Comparison of ENCODE assay signal across 21 mouse cellular contexts in the genomic region with DNA sequence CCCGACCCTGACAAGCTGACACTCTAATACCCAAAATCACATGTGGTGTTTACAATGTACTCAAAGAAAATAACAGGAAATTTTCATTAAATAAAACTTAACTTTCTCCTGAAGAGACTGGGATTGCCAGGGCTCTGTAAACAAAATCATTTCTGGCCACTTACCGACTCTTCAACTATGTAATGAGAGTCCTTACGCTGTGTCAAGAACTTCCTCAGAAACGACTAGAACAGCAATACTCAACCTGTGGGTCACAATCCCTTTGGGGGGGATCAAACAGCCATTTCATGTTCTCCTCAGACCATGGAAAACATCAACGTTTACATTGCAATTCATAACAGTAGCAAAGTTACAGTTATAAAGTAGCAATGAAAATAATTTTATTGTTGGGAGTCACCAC. TPM values are rescaled to one million over a fixed set of nuclear protein-coding genes. Genes with fewer than 3 reads are reported as not detected.
DNase-seq lines count a peak whose midpoint lies in the region; ATAC-seq and TF ChIP-seq lines count a peak whose summit lies in the region.
"Had no signal": no experiment of that assay in that cellular context is flagged by ENCODE, and none has a peak within 500 bp of the region (broad histone marks: within the 10 kb centered on the region; RNA-seq: fewer than 3 reads in every experiment).

No protein-coding gene starts in this region.

- DNase-seq in lung, postnatal 0 days (ENCODE audit: low spot score) = peak; percentile 56
- no peak for DNase-seq in lung, postnatal 10 days
- DNase-seq in lung, postnatal 25 days (ENCODE audit: low spot score) = peak; percentile 12
- DNase-seq in lung, postnatal 14 days = no peak
- peak; percentile 30 for DNase-seq in lung, postnatal 36 days
- DNase-seq in lung, adult 2 months = no peak
- DNase-seq: adrenal gland, adult 2 months; adrenal gland, adult 8-10 months; adrenal gland, postnatal 10 days; adrenal gland, postnatal 14 days; adrenal gland, postnatal 25 days; adrenal gland, postnatal 36 days; B cell, adult 2 months; cerebellum, adult 11 months; cerebellum, adult 11-12 months; cerebellum, adult 18-20 months had no signal

- no peak for TF ChIP-seq CTCF in lung, postnatal 0 days (IDR thresholded peaks at IDR 0.05)
- no peak for TF ChIP-seq CTCF in lung, adult 2 months (IDR thresholded peaks at IDR 0.05; ENCODE audit: insufficient read depth, low read length)

- H3K27ac ChIP-seq in lung, postnatal 0 days (ENCODE audit: low read length) = no peak overlapping the region

- no peaks in the 10 kb centered on the region for H3K4me1 ChIP-seq in lung, postnatal 0 days (ENCODE audit: insufficient read depth, low read depth, low read length)
- H3K4me1 ChIP-seq in lung, adult 2 months (ENCODE audit: control insufficient read depth, insufficient read depth, low read length) = no peaks in the 10 kb centered on the region

- no peaks in the 10 kb centered on the region for H3K9me3 ChIP-seq in lung, postnatal 0 days (ENCODE audit: low read length)
- H3K9me3 ChIP-seq: G1E had no signal

- TF ChIP-seq POLR2A in lung, adult 2 months (IDR thresholded peaks at IDR 0.05; ENCODE audit: borderline replicate concordance, extremely low read depth, low read depth, low read length) = no peak

- no peak for TF ChIP-seq EP300 in lung, postnatal 0 days (IDR thresholded peaks at IDR 0.05)

- no peaks in the 10 kb centered on the region for H3K36me3 ChIP-seq in lung, postnatal 0 days (ENCODE audit: insufficient read depth, low read length)

- no peak overlapping the region for H3K4me2 ChIP-seq in lung, postnatal 0 days (replicated peaks; ENCODE audit: low read depth, low read length)

- WGBS in lung, postnatal 0 days = 53% methylated on average over 5 of the region's 5 CpGs
- 60% methylated on average over 5 of the region's 5 CpGs for WGBS in lung, adult 2 months

- ATAC-seq in lung, postnatal 0 days = peak; percentile 66
- ATAC-seq: activated CD4-positive, CD25-positive, alpha-beta regulatory T cell, adult 4 months; CD4-positive, CD25-positive, alpha-beta regulatory T cell, adult 4 months; Patski had no signal

- no peak overlapping the region for H3K9ac ChIP-seq in lung, postnatal 0 days (replicated peaks; ENCODE audit: low read depth)

- H3K27me3 ChIP-seq in lung, postnatal 0 days (replicated peaks; ENCODE audit: insufficient read depth, low read length) = no peaks in the 10 kb centered on the region
- H3K27me3 ChIP-seq: CH12.LX, Patski had no signal

- H3K4me3 ChIP-seq in lung, postnatal 0 days (ENCODE audit: low read depth, low read length) = no peak overlapping the region
- H3K4me3 ChIP-seq in lung, adult 2 months (replicated peaks; ENCODE audit: extremely low read depth, low read depth, low read length) = no peak overlapping the region

RNA-seq across cellular contexts. Expression of a gene that starts 15.2 kb away (rescaled TPM):
- polyA plus RNA-seq in lung, postnatal 0 days (2015; fragmentation: Nextera tagmentation; extraction: Ambion mirVana) = 2.7 and 3.0 TPM in 2 replicates
- polyA plus RNA-seq in lung, adult 2 months (2012; rRNA removed) = 4.6 and 5.8 TPM in 2 replicates

Comparison
In these comparisons a context has a peak if more than half of its experiments do, and no peak if none do; other contexts are left out.
1. DNase-seq: peak in lung, postnatal 0 days (single experiment), lung, postnatal 25 days (single experiment) and lung, postnatal 36 days (single experiment); none in lung, postnatal 10 days (single experiment), lung, postnatal 14 days (single experiment) and lung, adult 2 months (single experiment).